Mouse (Mus musculus): ENCODE data around the gene Isyna1. TPM values are rescaled to one million over a fixed set of nuclear protein-coding genes. Genes with fewer than 3 reads are reported as not detected.
A peak's percentile ranks its signal among the peaks of the same experiment; 100 is the strongest.

Gene Isyna1
- polyA plus RNA-seq, 1 experiment, result 102 TPM

GRCm38 (mm10) chr8:70593173-70593572 is 1.0 kb upstream of the Isyna1 start:
- no peak overlapping the region for H3K4me3 ChIP-seq (replicated peaks; ENCODE audit: extremely low read depth, low read depth, low read length)
- no peak for DNase-seq
- TF ChIP-seq POLR2A (IDR thresholded peaks at IDR 0.05; ENCODE audit: borderline replicate concordance, extremely low read depth, low read depth, low read length) (peak; percentile 11; the same call in 1 of the 2 replicates), CTCF (IDR thresholded peaks at IDR 0.05; ENCODE audit: insufficient read depth, low read length) (no peak)
- 53% methylated on average over 8 of the region's 8 CpGs for WGBS
- H3K4me1 ChIP-seq (ENCODE audit: control insufficient read depth, insufficient read depth, low read length), result peaks cover 5% of the 10 kb centered on the region; the same call in 1 of the 2 replicates

- peaks cover 5% of the 10 kb centered on the region; the same call in 1 of the 2 replicates for H3K4me1 ChIP-seq (ENCODE audit: control insufficient read depth, insufficient read depth, low read length)
- no peak for TF ChIP-seq POLR2A (IDR thresholded peaks at IDR 0.05; ENCODE audit: borderline replicate concordance, extremely low read depth, low read depth, low read length)
- TF ChIP-seq CTCF (IDR thresholded peaks at IDR 0.05; ENCODE audit: insufficient read depth, low read length), result no peak
- no peak for DNase-seq
- WGBS, result 14% methylated on average over 82 of the region's 82 CpGs
- peak overlapping the region; percentile 61 for H3K4me3 ChIP-seq (replicated peaks; ENCODE audit: extremely low read depth, low read depth, low read length)
These were observed 720 bp downstream of the Isyna1 start for GRCm38 (mm10) chr8:70594621-70595564.

GRCm38 (mm10) chr8:70595811-70596210 is 1.6 kb downstream of the Isyna1 start:
- WGBS, result 90% methylated on average over 12 of the region's 12 CpGs
- no peak for DNase-seq
- peaks cover 8% of the 10 kb centered on the region; the same call in 1 of the 2 replicates for H3K4me1 ChIP-seq (ENCODE audit: control insufficient read depth, insufficient read depth, low read length)
- H3K4me3 ChIP-seq (replicated peaks; ENCODE audit: extremely low read depth, low read depth, low read length), result no peak overlapping the region
- TF ChIP-seq POLR2A (IDR thresholded peaks at IDR 0.05; ENCODE audit: borderline replicate concordance, extremely low read depth, low read depth, low read length), result no peak
- no peak for TF ChIP-seq CTCF (IDR thresholded peaks at IDR 0.05; ENCODE audit: insufficient read depth, low read length)

- Histone ChIP-seq H3K4me1 (ENCODE audit: control insufficient read depth, insufficient read depth, low read length) (peaks cover 9% of the 10 kb centered on the region; the same call in 1 of the 2 replicates), H3K4me3 (replicated peaks; ENCODE audit: extremely low read depth, low read depth, low read length) (no peak overlapping the region)
- no peak for DNase-seq
- WGBS, result 94% methylated on average over 18 of the region's 18 CpGs
- no peak for TF ChIP-seq CTCF (IDR thresholded peaks at IDR 0.05; ENCODE audit: insufficient read depth, low read length)
- TF ChIP-seq POLR2A (IDR thresholded peaks at IDR 0.05; ENCODE audit: borderline replicate concordance, extremely low read depth, low read depth, low read length), result no peak
These were observed 2.0 kb downstream of the Isyna1 start for GRCm38 (mm10) chr8:70596216-70596615.

- Histone ChIP-seq H3K4me3 (replicated peaks; ENCODE audit: extremely low read depth, low read depth, low read length) (no peak overlapping the region), H3K4me1 (ENCODE audit: control insufficient read depth, insufficient read depth, low read length) (peaks cover 12% of the 10 kb centered on the region; the same call in 1 of the 2 replicates)
- TF ChIP-seq CTCF (IDR thresholded peaks at IDR 0.05; ENCODE audit: insufficient read depth, low read length) (no peak), POLR2A (IDR thresholded peaks at IDR 0.05; ENCODE audit: borderline replicate concordance, extremely low read depth, low read depth, low read length) (no peak)
- DNase-seq, result no peak
- 91% methylated on average over 17 of the region's 17 CpGs for WGBS
These were observed 2.7 kb downstream of the Isyna1 start for GRCm38 (mm10) chr8:70596775-70597416.

GRCm38 (mm10) chr8:70597417-70598272 is 3.5 kb downstream of the Isyna1 start:
- 57% methylated on average over 67 of the region's 68 CpGs for WGBS
- no peak overlapping the region for H3K4me3 ChIP-seq (replicated peaks; ENCODE audit: extremely low read depth, low read depth, low read length)
- TF ChIP-seq CTCF (IDR thresholded peaks at IDR 0.05; ENCODE audit: insufficient read depth, low read length) (no peak), POLR2A (IDR thresholded peaks at IDR 0.05; ENCODE audit: borderline replicate concordance, extremely low read depth, low read depth, low read length) (no peak)
- DNase-seq, result no peak
- peaks cover 12% of the 10 kb centered on the region; the same call in 1 of the 2 replicates for H3K4me1 ChIP-seq (ENCODE audit: control insufficient read depth, insufficient read depth, low read length)

- WGBS, result 38% methylated on average over 29 of the region's 29 CpGs
- H3K4me1 ChIP-seq (ENCODE audit: control insufficient read depth, insufficient read depth, low read length), result peaks cover 12% of the 10 kb centered on the region; the same call in 1 of the 2 replicates
- no peak overlapping the region for H3K4me3 ChIP-seq (replicated peaks; ENCODE audit: extremely low read depth, low read depth, low read length)
- DNase-seq, result peak; percentile 83
- peak; percentile 49 for TF ChIP-seq CTCF (IDR thresholded peaks at IDR 0.05; ENCODE audit: insufficient read depth, low read length)
- TF ChIP-seq POLR2A (IDR thresholded peaks at IDR 0.05; ENCODE audit: borderline replicate concordance, extremely low read depth, low read depth, low read length), result no peak
These were observed 4.1 kb downstream of the Isyna1 start for GRCm38 (mm10) chr8:70598283-70598682.

GRCm38 (mm10) chr8:70598722-70599121 is 4.5 kb downstream of the Isyna1 start:
- no peak for DNase-seq
- Histone ChIP-seq H3K4me3 (replicated peaks; ENCODE audit: extremely low read depth, low read depth, low read length) (no peak overlapping the region), H3K4me1 (ENCODE audit: control insufficient read depth, insufficient read depth, low read length) (peaks cover 12% of the 10 kb centered on the region; the same call in 1 of the 2 replicates)
- WGBS, result 59% methylated on average over 10 of the region's 10 CpGs
- TF ChIP-seq POLR2A (IDR thresholded peaks at IDR 0.05; ENCODE audit: borderline replicate concordance, extremely low read depth, low read depth, low read length), result no peak
- TF ChIP-seq CTCF (IDR thresholded peaks at IDR 0.05; ENCODE audit: insufficient read depth, low read length), result no peak
